Mouse (Mus musculus): ENCODE results near the gene Acot7.

- TF ChIP-seq POLR2A (IDR thresholded peaks at IDR 0.05; ENCODE audit: borderline replicate concordance, insufficient read depth, low read length) (no peak), CTCF (IDR thresholded peaks at IDR 0.05; ENCODE audit: borderline replicate concordance, insufficient read depth, low read depth, low read length) (no peak)
Observed at GRCm38 (mm10) chr4:152313211-152313632, 135.3 kb downstream of the Acot7 start.
